Comparison of ENCODE assay signal across 1 mouse cellular context in genomic region chr7:133744209-133744608, GRCm38 (mm10).
A peak's percentile ranks its signal among the peaks of the same experiment; 100 is the strongest.
TF ChIP-seq lines count a peak whose summit lies in the region.

No protein-coding gene starts in this region.

TF ChIP-seq in MEL, 35 proteins besides CTCF, POLR2A, EP300 and RAD21:
- TF ChIP-seq ZC3H11A (IDR thresholded peaks at IDR 0.05; ENCODE audit: low read depth, low read length) (no peak), ZNF384 (IDR thresholded peaks at IDR 0.05; ENCODE audit: low read depth, low read length) (no peak), RCOR1 (IDR thresholded peaks at IDR 0.05; ENCODE audit: low read depth, low read length) (peak; percentile 78), UBTF (IDR thresholded peaks at IDR 0.05; ENCODE audit: borderline replicate concordance, insufficient read depth, low read depth, low read length) (no peak), CHD1 (IDR thresholded peaks at IDR 0.05; ENCODE audit: low read depth, low read length) (no peak), GATA1 (IDR thresholded peaks at IDR 0.05; ENCODE audit: low read depth, low read length) (no peak), MAFK (IDR thresholded peaks at IDR 0.05; ENCODE audit: borderline replicate concordance, low read depth, low read length) (no peak), ETS1 (IDR thresholded peaks at IDR 0.05; ENCODE audit: low read depth, low read length) (no peak)
